Mouse (Mus musculus): Measurements from ENCODE around the gene Krtap4-6. TPM values are rescaled to one million over a fixed set of nuclear protein-coding genes. Genes with fewer than 3 reads are reported as not detected.
"Not testable (repeated sequence)": the region's sequence is repeated elsewhere in the genome, so short reads cannot be mapped to it uniquely, and the experiment has no call there.

Gene Krtap4-6
- not detected in 2 replicates for polyA plus RNA-seq (2015; fragmentation: Nextera tagmentation; extraction: Ambion mirVana)

DNA sequence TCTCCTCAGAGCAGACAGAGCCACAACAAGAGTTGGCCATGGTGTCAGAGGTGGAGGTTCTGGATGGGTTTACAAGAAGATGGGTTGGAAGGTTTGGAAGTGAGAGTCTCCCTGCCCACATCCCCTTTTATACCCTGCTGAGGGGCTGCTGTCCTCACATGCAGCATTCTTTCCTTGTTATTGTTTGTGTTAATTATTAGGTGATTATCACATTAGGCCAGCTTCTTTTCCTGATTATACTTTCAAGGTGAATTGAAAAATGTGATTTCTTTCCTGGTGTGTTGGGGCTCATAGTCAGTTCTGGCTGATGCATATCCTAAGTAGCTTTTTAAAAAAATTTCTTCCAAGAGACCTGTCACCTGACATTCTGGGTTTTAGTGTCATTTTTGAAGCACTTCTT, at the start of gene Krtap4-6:
TSS of gene Krtap4-6 (minus strand) at position 101 of the 400 bp plus-strand sequence.
- Histone ChIP-seq H3K27ac (no peak within 1 kb of the TSS), H3K9me3 (no peaks in the 10 kb centered on the region), H3K4me3 (no peak within 1 kb of the TSS), H3K9ac (no peak within 1 kb of the TSS), H3K4me1 (no peaks in the 10 kb centered on the region), H3K27me3 (no peaks in the 10 kb centered on the region), H3K36me3 (no peaks in the 10 kb centered on the region), H3K4me2 (replicated peaks) (no peak within 1 kb of the TSS)
- ATAC-seq (ENCODE audit: low FRiP score, low read depth), result no peak

DNA sequence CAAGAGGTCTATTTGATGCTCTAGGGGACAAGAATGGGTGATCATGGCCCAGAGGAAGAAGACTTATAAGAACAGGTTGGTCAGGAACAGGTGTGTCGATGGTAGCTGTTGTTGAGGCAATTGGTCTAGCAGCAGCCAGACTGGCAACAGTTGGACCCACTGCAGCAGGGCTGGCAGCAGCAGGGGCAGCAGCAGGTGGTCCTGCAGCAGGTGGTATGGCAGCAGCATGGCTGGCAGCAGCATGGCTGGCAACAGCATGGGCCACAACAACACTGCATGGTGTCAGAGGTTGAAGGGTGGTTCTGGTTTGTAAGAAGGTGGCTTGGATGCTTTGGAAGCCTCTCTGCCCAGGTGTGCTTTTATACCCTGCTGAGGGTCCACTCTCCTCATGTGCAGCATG, 24.7 kb upstream of the Krtap4-6 start, which contains the start of gene Gm14190:
TSS of gene Gm14190 (minus strand) at position 278 of the 400 bp plus-strand sequence.
- Histone ChIP-seq H3K9me3 (no peaks in the 10 kb centered on the region), H3K9ac (no peak within 1 kb of the TSS), H3K4me3 (no peak within 1 kb of the TSS), H3K27ac (no peak within 1 kb of the TSS), H3K36me3 (no peaks in the 10 kb centered on the region), H3K4me1 (no peaks in the 10 kb centered on the region), H3K4me2 (replicated peaks) (no peak within 1 kb of the TSS), H3K27me3 (no peaks in the 10 kb centered on the region)
- no peak for ATAC-seq (ENCODE audit: low FRiP score, low read depth)
- 92% methylated on average over 1 of the region's 1 CpGs for WGBS

DNA sequence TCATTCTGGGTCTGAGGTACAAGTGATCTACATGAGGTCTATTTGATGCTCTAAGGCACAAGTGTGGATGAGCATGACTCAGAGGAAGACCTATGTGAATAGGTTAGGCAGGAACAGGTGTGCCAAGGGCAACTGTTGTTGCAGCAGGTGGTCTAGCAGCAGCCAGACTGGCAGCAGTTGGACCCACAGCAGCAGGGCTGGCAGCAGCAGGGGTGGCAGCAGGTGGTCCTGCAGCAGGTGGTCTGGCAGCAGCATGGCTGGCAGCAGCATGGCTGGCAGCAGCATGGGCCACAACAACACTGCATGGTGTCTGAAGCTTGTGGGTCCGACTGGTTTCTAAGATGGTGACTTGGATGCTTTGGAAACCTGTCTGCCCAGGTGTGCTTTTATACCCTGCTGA, 19.5 kb upstream of the Krtap4-6 start:
- not testable (repeated sequence) for H3K4me2 ChIP-seq (replicated peaks); ATAC-seq (ENCODE audit: low FRiP score, low read depth)
- WGBS, result 71% methylated on average over 1 of the region's 1 CpGs

DNA sequence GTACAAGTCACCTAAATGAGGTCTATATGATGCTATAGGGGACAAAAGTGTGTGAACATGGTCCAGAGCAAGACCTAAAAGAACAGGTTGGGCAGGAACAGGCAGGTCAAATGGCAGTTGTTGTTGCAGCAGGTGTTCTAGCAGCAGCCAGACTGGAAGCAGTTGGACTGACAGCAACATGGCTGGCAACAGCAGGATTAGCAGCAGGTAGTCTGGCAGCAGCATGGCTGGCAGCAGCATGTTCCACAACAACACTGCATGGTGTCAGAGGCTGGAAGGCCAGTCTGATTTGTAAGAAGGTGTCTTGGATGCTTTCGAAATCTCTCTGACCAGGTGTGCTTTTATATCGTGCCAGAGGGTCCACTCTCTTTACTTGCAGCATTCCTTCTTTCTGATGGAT, 17.7 kb upstream of the Krtap4-6 start:
- H3K4me1 ChIP-seq, result no peaks in the 10 kb centered on the region
- no peaks in the 10 kb centered on the region for H3K9me3 ChIP-seq
- H3K27me3 ChIP-seq, result no peaks in the 10 kb centered on the region
- H3K9ac ChIP-seq, result no peak overlapping the region
- no peak overlapping the region for H3K4me3 ChIP-seq
- no peak overlapping the region for H3K27ac ChIP-seq
- 83% methylated on average over 2 of the region's 2 CpGs for WGBS
- H3K36me3 ChIP-seq, result no peaks in the 10 kb centered on the region
- no peak overlapping the region for H3K4me2 ChIP-seq (replicated peaks)
- ATAC-seq (ENCODE audit: low FRiP score, low read depth), result no peak

More for the DNA sequence above, 19.5 kb upstream of the Krtap4-6 start:
- H3K9me3 ChIP-seq, H3K27ac ChIP-seq, H3K4me3 ChIP-seq, H3K4me1 ChIP-seq, H3K27me3 ChIP-seq, H3K9ac ChIP-seq, H3K36me3 ChIP-seq: not testable (repeated sequence)

DNA sequence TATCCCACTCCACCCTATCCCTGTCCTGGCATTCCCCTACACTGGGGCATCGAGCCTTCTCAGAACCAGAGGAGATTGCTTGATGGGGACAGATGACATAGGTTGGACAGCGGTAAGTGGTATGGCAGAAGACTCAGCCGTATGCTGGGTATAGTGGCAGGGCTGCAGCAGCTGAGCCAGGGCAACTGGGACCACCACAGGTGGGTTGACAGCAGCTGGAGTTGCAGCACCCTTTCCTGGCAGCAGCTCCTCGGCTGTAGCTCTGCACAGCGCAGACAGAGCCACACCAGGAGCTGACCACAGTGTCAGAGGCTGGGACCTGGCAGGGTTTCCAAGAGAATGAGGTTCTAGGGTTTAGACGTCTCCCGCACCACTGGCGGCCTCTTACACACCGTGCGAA, 3.0 kb downstream of the Krtap4-6 start:
- H3K36me3 ChIP-seq, result no peaks in the 10 kb centered on the region
- H3K27ac ChIP-seq, result no peak overlapping the region
- 81% methylated on average over 10 of the region's 10 CpGs for WGBS
- H3K9me3 ChIP-seq, result no peaks in the 10 kb centered on the region
- no peaks in the 10 kb centered on the region for H3K4me1 ChIP-seq
- ATAC-seq (ENCODE audit: low FRiP score, low read depth), result no peak
- H3K4me2 ChIP-seq (replicated peaks), result no peak overlapping the region
- H3K9ac ChIP-seq, result no peak overlapping the region
- H3K27me3 ChIP-seq, result no peaks in the 10 kb centered on the region; the same call in 1 of the 2 replicates
- no peak overlapping the region for H3K4me3 ChIP-seq

DNA sequence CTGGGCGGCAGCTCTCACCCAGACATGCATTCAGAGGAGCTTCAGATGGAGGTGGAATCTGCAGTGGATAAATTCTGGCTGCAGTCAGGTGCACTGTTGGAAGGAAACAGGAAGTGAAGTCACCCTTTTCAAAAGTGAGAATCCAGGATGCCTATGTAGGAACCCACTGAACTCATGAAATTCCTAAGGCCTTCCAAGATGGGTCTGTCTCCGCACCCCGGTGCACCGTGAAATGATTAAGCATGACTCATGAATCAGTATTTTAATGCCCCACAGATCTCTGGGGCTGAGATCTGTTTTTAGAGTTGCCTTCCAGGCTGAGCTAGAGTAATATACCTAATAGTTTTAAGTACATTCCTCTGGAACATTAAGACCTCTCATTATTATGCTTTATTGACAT, 6.5 kb downstream of the Krtap4-6 start:
- Histone ChIP-seq H3K4me1 (no peaks in the 10 kb centered on the region), H3K4me3 (no peak overlapping the region), H3K9ac (no peak overlapping the region), H3K27me3 (no peaks in the 10 kb centered on the region; the same call in 1 of the 2 replicates), H3K36me3 (no peaks in the 10 kb centered on the region), H3K4me2 (replicated peaks) (no peak overlapping the region), H3K27ac (no peak overlapping the region), H3K9me3 (no peaks in the 10 kb centered on the region)
- WGBS, result 77% methylated on average over 4 of the region's 4 CpGs
- ATAC-seq (ENCODE audit: low FRiP score, low read depth), result no peak

DNA sequence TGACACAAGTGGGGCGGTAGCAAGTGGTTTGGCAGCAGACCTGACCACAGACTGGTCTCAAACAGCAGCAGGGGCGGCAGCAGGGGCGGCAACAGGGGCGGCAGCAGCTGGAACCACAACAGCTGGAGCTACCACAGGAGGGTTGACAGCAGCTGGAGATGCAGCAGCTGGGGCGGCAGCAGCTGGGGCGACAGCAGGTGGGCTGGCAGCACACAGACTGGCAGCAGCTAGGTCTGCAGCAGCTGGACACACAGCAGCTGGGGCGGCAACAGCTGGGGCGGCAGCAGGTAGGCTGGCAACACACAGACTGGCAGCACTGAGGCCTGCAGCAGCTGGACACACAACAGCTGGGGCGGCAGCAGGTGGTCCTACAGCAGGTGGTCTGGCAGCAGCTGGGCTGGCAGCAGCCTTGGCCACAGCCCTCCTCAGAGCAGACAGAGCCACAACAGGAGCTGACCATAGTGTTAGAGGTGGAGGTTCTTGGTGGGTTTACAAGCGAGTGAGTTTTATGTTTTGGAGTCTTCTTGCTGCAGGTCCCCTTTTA, 7.2 kb downstream of the Krtap4-6 start, which contains the start of gene Gm11563:
TSS of gene Gm11563 (minus strand) at position 494 of the 544 bp plus-strand sequence.
- H3K27me3 ChIP-seq; ATAC-seq (ENCODE audit: low FRiP score, low read depth); H3K36me3 ChIP-seq; H3K4me2 ChIP-seq (replicated peaks); H3K9me3 ChIP-seq; H3K27ac ChIP-seq; H3K9ac ChIP-seq; H3K4me1 ChIP-seq; H3K4me3 ChIP-seq: not testable (repeated sequence)
- 61% methylated on average over 10 of the region's 10 CpGs for WGBS

DNA sequence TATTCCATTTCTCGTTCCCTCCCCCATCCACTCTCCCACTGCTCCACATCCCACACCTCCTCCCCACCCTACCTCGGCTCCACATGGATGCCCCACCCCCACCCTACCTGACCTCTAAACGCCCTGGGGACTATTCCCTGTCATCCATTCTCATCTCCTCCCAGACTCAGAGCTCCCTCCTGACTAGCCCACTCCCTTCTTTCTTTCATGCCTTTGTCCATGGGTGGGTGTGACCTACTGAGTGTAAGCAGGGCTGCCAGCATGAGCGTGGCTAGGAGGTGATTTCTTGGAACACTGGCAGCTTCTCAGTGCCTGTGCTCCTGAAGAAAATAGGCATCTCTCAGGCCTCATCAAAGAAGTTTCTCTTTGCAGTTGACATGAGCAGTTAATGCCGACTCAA, 8.7 kb downstream of the Krtap4-6 start:
- H3K27me3 ChIP-seq, result no peaks in the 10 kb centered on the region; the same call in 1 of the 2 replicates
- H3K4me1 ChIP-seq, result no peaks in the 10 kb centered on the region
- no peak overlapping the region for H3K9ac ChIP-seq
- no peak overlapping the region for H3K4me3 ChIP-seq
- H3K4me2 ChIP-seq (replicated peaks), result no peak overlapping the region
- no peaks in the 10 kb centered on the region for H3K36me3 ChIP-seq
- WGBS, result 46% methylated on average over 5 of the region's 5 CpGs
- no peak for ATAC-seq (ENCODE audit: low FRiP score, low read depth)
- no peak overlapping the region for H3K27ac ChIP-seq
- no peaks in the 10 kb centered on the region for H3K9me3 ChIP-seq

DNA sequence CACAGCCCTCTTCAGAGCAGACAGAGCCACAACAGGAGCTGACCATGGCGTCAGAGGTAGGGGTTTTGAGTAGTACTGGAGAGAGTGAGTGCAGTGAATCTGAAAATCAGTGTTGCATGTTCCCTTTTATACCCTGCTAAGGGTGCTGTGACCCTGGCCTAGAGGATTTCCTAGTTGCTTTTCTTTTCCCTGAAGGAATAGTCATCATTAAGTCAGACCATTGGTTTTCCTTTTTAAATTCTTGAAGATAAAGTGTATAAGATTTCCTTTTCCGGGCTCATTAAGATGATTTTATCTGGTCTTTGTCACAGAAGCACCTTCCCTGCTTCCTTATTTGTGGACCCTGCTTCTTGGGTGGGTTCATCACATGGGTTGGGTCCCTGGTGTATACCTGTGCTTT, 15.6 kb downstream of the Krtap4-6 start, which contains the start of gene Gm11555:
TSS of gene Gm11555 (minus strand) at position 101 of the 400 bp plus-strand sequence.
- Histone ChIP-seq H3K4me2 (replicated peaks) (no peak within 1 kb of the TSS), H3K9me3 (no peaks in the 10 kb centered on the region), H3K36me3 (no peaks in the 10 kb centered on the region), H3K27ac (no peak within 1 kb of the TSS), H3K4me1 (no peaks in the 10 kb centered on the region), H3K27me3 (no peaks in the 10 kb centered on the region), H3K9ac (no peak within 1 kb of the TSS), H3K4me3 (no peak within 1 kb of the TSS)
- WGBS, result 89% methylated on average over 2 of the region's 2 CpGs
- no peak for ATAC-seq (ENCODE audit: low FRiP score, low read depth)

DNA sequence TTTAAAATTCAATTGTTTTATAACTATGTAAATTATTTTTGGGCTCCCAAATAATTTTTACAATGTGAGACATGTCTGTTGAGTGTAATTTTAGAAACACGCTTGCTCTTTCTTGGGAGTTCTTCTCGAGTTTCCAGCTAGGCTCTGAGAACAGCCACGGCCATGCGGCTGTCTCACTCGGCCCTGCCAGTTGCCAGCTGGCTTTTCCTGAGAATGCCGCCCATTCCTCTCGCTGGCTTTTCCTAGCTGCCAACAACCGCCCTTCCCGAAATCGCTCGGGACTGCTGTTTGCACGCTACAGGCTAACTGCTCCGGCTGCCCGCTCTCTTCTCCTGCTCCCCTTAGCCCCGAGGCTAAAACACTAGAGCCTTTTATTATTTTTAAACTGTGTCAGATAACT, 19.3 kb downstream of the Krtap4-6 start:
- Histone ChIP-seq H3K4me3 (no peak overlapping the region), H3K27ac (no peak overlapping the region), H3K9me3 (no peaks in the 10 kb centered on the region), H3K4me2 (replicated peaks) (no peak overlapping the region), H3K9ac (no peak overlapping the region), H3K36me3 (no peaks in the 10 kb centered on the region), H3K4me1 (no peaks in the 10 kb centered on the region), H3K27me3 (no peaks in the 10 kb centered on the region; the same call in 1 of the 2 replicates)
- 78% methylated on average over 15 of the region's 15 CpGs for WGBS
- ATAC-seq (ENCODE audit: low FRiP score, low read depth), result no peak

DNA sequence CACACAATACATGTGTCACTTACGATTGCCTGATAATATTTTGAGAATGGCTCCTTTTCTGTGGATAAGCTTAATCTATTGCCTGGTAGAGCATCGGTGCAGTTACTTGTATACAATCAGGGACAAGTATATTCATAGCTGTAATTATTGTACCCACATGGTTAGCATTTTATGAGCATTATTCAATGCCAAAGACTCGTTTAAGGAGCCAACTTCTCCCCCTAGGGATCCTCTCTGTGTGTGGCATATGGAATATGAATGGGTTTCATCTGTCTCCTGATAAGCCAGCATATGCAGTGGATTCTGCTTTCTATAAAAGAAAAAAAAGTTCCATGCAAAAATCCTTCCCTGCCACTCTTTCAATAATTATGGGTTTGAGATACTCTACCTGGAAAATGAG, 21.4 kb downstream of the Krtap4-6 start:
- H3K9ac ChIP-seq, result no peak overlapping the region
- no peaks in the 10 kb centered on the region; the same call in 1 of the 2 replicates for H3K27me3 ChIP-seq
- no peak overlapping the region for H3K4me2 ChIP-seq (replicated peaks)
- no peak overlapping the region for H3K4me3 ChIP-seq
- no peak for ATAC-seq (ENCODE audit: low FRiP score, low read depth)
- no peak overlapping the region for H3K27ac ChIP-seq
- no peaks in the 10 kb centered on the region for H3K36me3 ChIP-seq
- 0 out of 2 replicates have a peak, but pooled peaks cover 4% of the 10 kb centered on the region for H3K4me1 ChIP-seq
- 62% methylated on average over 3 of the region's 3 CpGs for WGBS
- no peaks in the 10 kb centered on the region for H3K9me3 ChIP-seq

DNA sequence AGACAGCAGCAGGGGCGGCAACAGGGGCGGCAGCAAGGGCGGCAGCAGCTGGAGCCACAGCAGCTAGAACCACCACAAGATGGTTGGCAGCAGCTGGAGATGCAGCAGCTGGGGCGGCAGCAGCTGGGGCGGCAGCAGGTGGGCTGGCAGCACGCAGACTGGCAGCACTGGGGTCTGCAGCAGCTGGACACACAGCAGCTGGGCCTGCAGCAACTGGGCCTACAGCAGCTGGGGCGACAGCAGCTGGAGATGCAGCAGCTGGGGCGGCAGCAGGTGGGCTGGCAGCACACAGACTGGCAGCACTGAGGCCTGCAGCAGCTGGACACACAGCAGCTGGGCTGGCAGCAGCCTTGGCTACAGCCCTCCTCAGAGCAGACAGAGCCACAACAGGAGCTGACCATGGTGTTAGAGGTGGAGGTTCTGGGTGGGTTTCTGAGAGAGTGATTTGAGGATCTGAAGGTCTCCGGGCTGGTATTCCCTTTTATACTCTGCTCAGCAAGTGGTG, 22.1 kb downstream of the Krtap4-6 start, which contains the start of gene Krtap4-7:
TSS of gene Krtap4-7 (minus strand) at position 455 of the 505 bp plus-strand sequence.
- not testable (repeated sequence) for H3K4me2 ChIP-seq (replicated peaks); H3K36me3 ChIP-seq; H3K9ac ChIP-seq; H3K27me3 ChIP-seq; H3K4me1 ChIP-seq; H3K4me3 ChIP-seq; H3K27ac ChIP-seq; H3K9me3 ChIP-seq; ATAC-seq (ENCODE audit: low FRiP score, low read depth)
- 75% methylated on average over 9 of the region's 9 CpGs for WGBS

DNA sequence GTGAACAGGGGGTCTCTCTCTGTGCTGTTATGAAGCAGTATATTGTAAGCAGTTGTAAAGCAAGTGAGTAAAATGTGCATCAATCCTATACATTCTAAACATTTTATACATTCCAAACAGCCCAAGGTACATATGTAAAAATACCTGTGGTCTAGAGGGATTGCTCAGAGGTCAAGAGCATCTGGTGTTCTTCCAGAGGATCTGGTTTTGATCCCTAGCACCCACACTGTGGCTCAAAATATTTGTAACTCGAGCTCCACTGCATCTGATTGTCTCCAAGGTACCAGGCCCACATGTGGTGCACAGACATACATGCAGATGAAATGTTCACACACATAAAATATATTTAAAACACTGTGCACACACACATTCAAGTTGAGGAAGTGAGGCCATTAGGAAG, 24.8 kb downstream of the Krtap4-6 start:
- H3K27me3 ChIP-seq, result no peaks in the 10 kb centered on the region; the same call in 1 of the 2 replicates
- H3K4me1 ChIP-seq, result 0 out of 2 replicates have a peak, but pooled peaks cover 4% of the 10 kb centered on the region
- H3K9me3 ChIP-seq, result no peaks in the 10 kb centered on the region
- no peak overlapping the region for H3K9ac ChIP-seq
- no peak for ATAC-seq (ENCODE audit: low FRiP score, low read depth)
- no peak overlapping the region for H3K4me3 ChIP-seq
- H3K36me3 ChIP-seq, result no peaks in the 10 kb centered on the region
- 5% methylated on average over 1 of the region's 1 CpGs for WGBS
- H3K27ac ChIP-seq, result no peak overlapping the region
- no peak overlapping the region for H3K4me2 ChIP-seq (replicated peaks)
